17 mouse cellular contexts compared by ENCODE assay signal in the genomic region with DNA sequence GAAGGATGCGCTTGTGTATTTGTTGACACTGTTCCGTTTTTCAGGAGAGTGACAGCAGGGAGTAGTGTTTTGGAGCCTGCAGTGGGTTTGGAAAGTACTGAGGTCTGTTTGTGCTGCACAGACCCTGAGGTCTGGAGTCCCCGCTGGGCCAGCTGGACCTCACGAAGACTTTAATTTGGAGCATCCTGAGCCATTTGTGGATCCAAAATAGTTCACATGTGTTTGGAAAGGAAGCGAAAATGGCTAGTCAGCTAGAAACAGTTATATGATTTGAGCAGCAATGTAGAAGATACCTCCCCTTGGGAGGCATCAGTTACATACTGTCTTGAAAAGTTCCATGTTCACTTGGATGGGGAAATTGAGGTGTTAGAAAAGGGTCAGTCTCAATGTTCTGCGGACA.
DNase-seq lines count a peak whose midpoint lies in the region; ATAC-seq and TF ChIP-seq lines count a peak whose summit lies in the region.
"Had no signal": no experiment of that assay in that cellular context is flagged by ENCODE, and none has a peak within 500 bp of the region (broad histone marks: within the 10 kb centered on the region; RNA-seq: fewer than 3 reads in every experiment).

No protein-coding gene starts in this region.

- H3K9ac ChIP-seq in hindbrain, postnatal 0 days (replicated peaks; ENCODE audit: low read length) = no peak overlapping the region
- no peak overlapping the region for H3K9ac ChIP-seq in hindbrain, embryonic 11.5 days (ENCODE audit: low read depth, low read length)
- H3K9ac ChIP-seq in stomach, postnatal 0 days (ENCODE audit: low read length) = no peak overlapping the region
- H3K9ac ChIP-seq: forebrain, postnatal 0 days; limb, embryonic 15.5 days; liver, postnatal 0 days; midbrain, embryonic 15.5 days had no signal

- no peaks in the 10 kb centered on the region for H3K36me3 ChIP-seq in hindbrain, postnatal 0 days (ENCODE audit: insufficient read depth, low read length)
- H3K36me3 ChIP-seq in hindbrain, embryonic 11.5 days (ENCODE audit: control insufficient read depth, insufficient read depth, low read length) = no peaks in the 10 kb centered on the region
- H3K36me3 ChIP-seq in stomach, postnatal 0 days (ENCODE audit: control insufficient read depth, insufficient read depth, low read length) = no peaks in the 10 kb centered on the region
- H3K36me3 ChIP-seq: limb, embryonic 15.5 days; midbrain, embryonic 15.5 days had no signal

- H3K9me3 ChIP-seq in hindbrain, postnatal 0 days (ENCODE audit: low read length) = no peaks in the 10 kb centered on the region
- no peaks in the 10 kb centered on the region for H3K9me3 ChIP-seq in hindbrain, embryonic 11.5 days (ENCODE audit: control insufficient read depth, low read length)
- no peaks in the 10 kb centered on the region for H3K9me3 ChIP-seq in stomach, postnatal 0 days (ENCODE audit: control insufficient read depth, low read length)
- H3K9me3 ChIP-seq: limb, embryonic 15.5 days; megakaryocyte, embryonic 14.5 days; midbrain, embryonic 15.5 days had no signal

- peak; percentile 17 to 34 for DNase-seq in cerebellum, postnatal 14 days
- peak; percentile 23 for DNase-seq in hindbrain, postnatal 0 days (ENCODE audit: low spot score)
- DNase-seq in hindbrain, embryonic 11.5 days (ENCODE audit: low spot score) = no peak
- DNase-seq in brain, adult 2 months (ENCODE audit: low read depth, low spot score) = peak; percentile 9
- DNase-seq in gastrocnemius, adult 8-10 months (ENCODE audit: low spot score in 2 of 2) = peak; percentile 20 to 22
- DNase-seq in stomach, postnatal 0 days (ENCODE audit: low spot score) = no peak
- no peak for DNase-seq in right cerebral cortex, postnatal 14 days
- DNase-seq: adrenal gland, adult 2 months; forebrain, postnatal 0 days; liver, postnatal 0 days; lung, postnatal 14 days; thymus, adult 18-20 months had no signal

- no peak for TF ChIP-seq EP300 in stomach, postnatal 0 days (optimal IDR thresholded peaks at IDR 0.05)

- no peaks in the 10 kb centered on the region for H3K4me1 ChIP-seq in hindbrain, postnatal 0 days (ENCODE audit: insufficient read depth, low read length)
- no peaks in the 10 kb centered on the region for H3K4me1 ChIP-seq in hindbrain, embryonic 11.5 days (replicated peaks; ENCODE audit: control insufficient read depth, insufficient read depth, low read length)
- no peaks in the 10 kb centered on the region for H3K4me1 ChIP-seq in stomach, postnatal 0 days (replicated peaks; ENCODE audit: control insufficient read depth, insufficient read depth)
- H3K4me1 ChIP-seq: limb, embryonic 15.5 days; megakaryocyte, embryonic 14.5 days; midbrain, embryonic 15.5 days had no signal

- H3K27me3 ChIP-seq in hindbrain, postnatal 0 days (ENCODE audit: insufficient read depth, low read length) = no peaks in the 10 kb centered on the region
- no peaks in the 10 kb centered on the region for H3K27me3 ChIP-seq in hindbrain, embryonic 11.5 days (ENCODE audit: control insufficient read depth, insufficient read depth, low read length)
- no peaks in the 10 kb centered on the region for H3K27me3 ChIP-seq in stomach, postnatal 0 days (ENCODE audit: control insufficient read depth, insufficient read depth, low read length)
- H3K27me3 ChIP-seq: limb, embryonic 15.5 days; megakaryocyte, embryonic 14.5 days; midbrain, embryonic 15.5 days had no signal

- WGBS in hindbrain, postnatal 0 days = 80% methylated on average over 6 of the region's 6 CpGs
- 76% methylated on average over 6 of the region's 6 CpGs for WGBS in hindbrain, embryonic 11.5 days
- WGBS in stomach, postnatal 0 days = 76% methylated on average over 6 of the region's 6 CpGs

- no peak for TF ChIP-seq CTCF in hindbrain, postnatal 0 days (IDR thresholded peaks at IDR 0.05; ENCODE audit: low read depth)
- no peak for TF ChIP-seq CTCF in stomach, postnatal 0 days (IDR thresholded peaks at IDR 0.05; ENCODE audit: low read depth)

- ATAC-seq in cerebellum, adult (ENCODE audit: insufficient number of reproducible peaks, low FRiP score, low TSS enrichment) = no peak
- ATAC-seq in hindbrain, postnatal 0 days = no peak
- ATAC-seq in hindbrain, embryonic 11.5 days (ENCODE audit: low FRiP score) = no peak
- no peak for ATAC-seq in stomach, postnatal 0 days (ENCODE audit: low FRiP score, low TSS enrichment)
- ATAC-seq: forebrain, postnatal 0 days; liver, postnatal 0 days; midbrain, embryonic 15.5 days had no signal

- H3K27ac ChIP-seq in hindbrain, postnatal 0 days = no peak overlapping the region
- H3K27ac ChIP-seq in hindbrain, embryonic 11.5 days (ENCODE audit: low read depth, low read length) = no peak overlapping the region
- H3K27ac ChIP-seq in stomach, postnatal 0 days (replicated peaks) = no peak overlapping the region
- H3K27ac ChIP-seq: layer of hippocampus, adult 2 months; limb, embryonic 15.5 days; midbrain, embryonic 15.5 days had no signal

- no peak overlapping the region for H3K4me3 ChIP-seq in hindbrain, postnatal 0 days (ENCODE audit: low read length)
- no peak overlapping the region for H3K4me3 ChIP-seq in hindbrain, embryonic 11.5 days (ENCODE audit: low read depth, low read length)
- no peak overlapping the region for H3K4me3 ChIP-seq in stomach, postnatal 0 days (ENCODE audit: low read depth, low read length)
- H3K4me3 ChIP-seq: layer of hippocampus, adult 2 months; limb, embryonic 15.5 days; megakaryocyte, embryonic 14.5 days; midbrain, embryonic 15.5 days had no signal

- H3K4me2 ChIP-seq in hindbrain, postnatal 0 days (ENCODE audit: low read depth, low read length) = no peak overlapping the region
- H3K4me2 ChIP-seq in hindbrain, embryonic 11.5 days (replicated peaks; ENCODE audit: low read depth, low read length) = no peak overlapping the region
- H3K4me2 ChIP-seq in stomach, postnatal 0 days (replicated peaks; ENCODE audit: low read depth) = no peak overlapping the region
- H3K4me2 ChIP-seq: limb, embryonic 15.5 days; midbrain, embryonic 15.5 days had no signal

Comparison
In these comparisons a context has a peak if more than half of its experiments do, and no peak if none do; other contexts are left out.
1. DNase-seq: peak in cerebellum, postnatal 14 days (2 of 2), hindbrain, postnatal 0 days (single experiment), brain, adult 2 months (single experiment) and gastrocnemius, adult 8-10 months (2 of 2); none in hindbrain, embryonic 11.5 days (single experiment), stomach, postnatal 0 days (single experiment) and right cerebral cortex, postnatal 14 days (single experiment).